Mouse (Mus musculus) ovary, postnatal 14 days (tissue): ENCODE results near the gene Tmem14a.
"Not testable (repeated sequence)": the region's sequence is repeated elsewhere in the genome, so short reads cannot be mapped to it uniquely, and the experiment has no call there.

Experiments
- DNase-seq: peaks from one replicate; pipeline ENCODE4 v3.0.0; 2022; ENCODE audit warnings: low spot score

Gene Tmem14a

GRCm38 (mm10) chr1:21218489-21218919 lies at the start of gene Tmem14a:
Tmem14a (plus strand) TSS chr1:21218575.
- peak; percentile 77 for DNase-seq

GRCm38 (mm10) chr1:21185196-21185595 lies 33.2 kb upstream of the Tmem14a start:
- DNase-seq = no peak

GRCm38 (mm10) chr1:21206241-21206640 lies 12.1 kb upstream of the Tmem14a start:
- DNase-seq = no peak

GRCm38 (mm10) chr1:21213537-21213936 lies 4.8 kb upstream of the Tmem14a start:
- not testable (repeated sequence) for DNase-seq

GRCm38 (mm10) chr1:21213991-21214692 lies 4.2 kb upstream of the Tmem14a start:
- DNase-seq = not testable (repeated sequence)

- no peak for DNase-seq
These were observed 9.5 kb downstream of the Tmem14a start for GRCm38 (mm10) chr1:21227756-21228395.

- DNase-seq = not testable (repeated sequence)
These were observed 10.7 kb downstream of the Tmem14a start for GRCm38 (mm10) chr1:21228740-21229722.

GRCm38 (mm10) chr1:21230376-21230775 lies 12.0 kb downstream of the Tmem14a start:
- no peak for DNase-seq

GRCm38 (mm10) chr1:21231744-21232464 lies 13.5 kb downstream of the Tmem14a start:
- no peak for DNase-seq

- no peak for DNase-seq
These were observed 14.1 kb downstream of the Tmem14a start for GRCm38 (mm10) chr1:21232516-21232915.

GRCm38 (mm10) chr1:21235359-21235758 lies 17.0 kb downstream of the Tmem14a start:
- no peak for DNase-seq

GRCm38 (mm10) chr1:21239911-21240898 lies 21.8 kb downstream of the Tmem14a start, which contains the start of gene Gsta3:
Gsta3 (plus strand) TSS chr1:21240589.
- no peak for DNase-seq

GRCm38 (mm10) chr1:21241096-21241495 lies 22.7 kb downstream of the Tmem14a start:
- no peak for DNase-seq

GRCm38 (mm10) chr1:21244290-21244960 lies 26.1 kb downstream of the Tmem14a start:
- no peak for DNase-seq

GRCm38 (mm10) chr1:21246136-21246535 lies 27.8 kb downstream of the Tmem14a start:
- no peak for DNase-seq

- DNase-seq = no peak
These were observed 29.5 kb downstream of the Tmem14a start for GRCm38 (mm10) chr1:21247896-21248295.

GRCm38 (mm10) chr1:21248560-21249390 lies 30.4 kb downstream of the Tmem14a start:
- no peak for DNase-seq

- DNase-seq = no peak
These were observed 33.3 kb downstream of the Tmem14a start for GRCm38 (mm10) chr1:21251661-21252060.
